Mouse (Mus musculus) layer of hippocampus, adult 8-10 months (tissue): Measurements from ENCODE around the gene Ube2v1. TPM values are rescaled to one million over a fixed set of nuclear protein-coding genes. Genes with fewer than 3 reads are reported as not detected.

Experiments
- DNase-seq, 2 experiments: peaks; one replicate each; pipeline ENCODE4 v3.0.0; 2022; ENCODE audit warnings: low spot score in 2 of 2
- total RNA-seq, 4 experiments: library from RNA; stranded (reverse); gene quantifications; 2 replicates each; pipeline ENCODE4 v1.2.4; 2022

Ube2v1 gene
- total RNA-seq, 4 experiments from 2014 or later: 196 to 224 (median 216) TPM

DNA sequence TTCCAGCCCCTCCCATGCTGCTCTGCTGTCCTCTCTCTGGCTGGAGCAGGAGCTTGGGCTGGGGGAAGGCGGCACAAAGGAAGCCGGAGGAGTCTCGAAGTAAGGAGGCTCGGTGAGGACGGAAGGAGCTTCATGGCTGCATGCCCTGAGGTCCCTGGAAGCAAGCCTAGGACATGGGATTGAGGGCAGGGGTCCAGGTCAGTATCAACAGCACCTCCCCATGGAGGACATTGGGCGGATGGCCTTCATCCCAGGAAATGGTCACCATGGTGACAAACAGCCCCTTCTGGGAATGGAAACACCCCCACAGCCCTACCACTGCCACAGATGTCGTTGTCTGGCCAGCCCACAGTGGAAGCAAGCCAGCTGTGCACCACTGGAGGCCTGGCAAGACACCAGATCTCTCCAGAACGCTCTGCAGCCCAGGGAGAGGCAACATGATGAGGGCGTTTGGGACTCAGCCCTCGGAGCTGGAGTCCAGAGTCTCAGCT, 37.4 kb downstream of the Ube2v1 start:
- peak; percentile 58 to 65 for DNase-seq

DNA sequence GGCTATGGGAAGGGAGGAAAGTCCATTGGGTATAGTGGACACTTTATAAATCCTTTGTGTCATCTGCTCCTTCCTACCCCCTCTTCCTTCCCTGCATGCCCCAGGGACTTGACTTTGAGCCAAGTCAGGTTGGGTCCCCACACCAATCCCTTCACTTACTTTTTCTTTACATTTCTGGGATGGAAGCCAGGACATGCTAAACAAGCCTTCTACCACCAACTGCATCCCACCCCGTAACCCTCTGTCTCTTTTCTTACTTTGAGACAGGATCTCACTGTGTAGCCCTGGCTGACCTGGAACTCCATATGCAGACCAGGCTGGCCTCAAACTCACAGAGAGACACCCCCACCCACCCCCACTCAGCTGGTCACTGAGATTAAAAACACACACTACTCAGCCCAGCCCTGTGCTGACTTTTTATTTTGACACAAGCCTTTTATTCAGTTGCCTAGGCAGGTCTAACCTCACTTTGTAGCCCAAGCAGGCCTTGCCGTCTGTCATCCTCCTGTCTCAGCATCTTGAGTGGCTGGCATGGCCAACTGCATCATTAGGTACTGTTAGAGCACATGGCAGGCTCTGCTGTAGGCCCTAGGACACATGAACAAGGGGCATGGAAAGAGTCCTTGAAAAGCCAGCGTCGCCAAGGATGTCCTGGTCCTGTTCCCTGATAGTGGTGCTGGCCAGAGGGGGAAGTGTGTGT, 38.2 kb downstream of the Ube2v1 start:
- DNase-seq: no peak

DNA sequence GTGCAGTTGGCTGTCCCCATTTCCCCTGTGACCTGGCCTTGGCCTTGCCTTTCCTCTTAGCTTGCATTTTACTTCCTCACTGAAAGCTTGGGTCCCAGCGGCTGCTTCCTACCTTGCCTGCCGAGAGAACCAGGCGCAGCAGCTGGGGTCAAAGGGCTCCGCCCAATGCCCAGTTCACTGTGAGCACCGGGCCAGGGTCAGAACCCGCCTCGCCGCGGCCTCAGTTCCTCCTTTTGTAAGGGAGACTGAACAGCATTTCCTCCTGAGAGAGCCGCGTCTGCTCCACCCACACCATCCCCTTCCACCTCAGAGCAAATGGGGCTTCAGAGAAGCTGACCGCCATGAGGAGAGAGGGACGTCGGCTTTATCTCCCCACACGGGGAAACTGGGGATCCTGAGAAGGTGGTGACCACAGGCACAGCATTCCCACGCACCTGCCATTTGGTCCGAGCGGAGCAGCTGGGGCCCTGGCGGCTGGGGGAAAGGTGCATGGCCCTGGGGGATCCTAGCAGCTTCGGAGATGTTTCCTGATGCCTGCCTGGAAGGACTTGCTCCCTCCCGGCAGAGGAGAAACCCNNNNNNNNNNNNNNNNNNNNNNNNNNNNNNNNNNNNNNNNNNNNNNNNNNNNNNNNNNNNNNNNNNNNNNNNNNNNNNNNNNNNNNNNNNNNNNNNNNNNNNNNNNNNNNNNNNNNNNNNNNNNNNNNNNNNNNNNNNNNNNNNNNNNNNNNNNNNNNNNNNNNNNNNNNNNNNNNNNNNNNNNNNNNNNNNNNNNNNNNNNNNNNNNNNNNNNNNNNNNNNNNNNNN, 42.9 kb downstream of the Ube2v1 start:
- no peak for DNase-seq

DNA sequence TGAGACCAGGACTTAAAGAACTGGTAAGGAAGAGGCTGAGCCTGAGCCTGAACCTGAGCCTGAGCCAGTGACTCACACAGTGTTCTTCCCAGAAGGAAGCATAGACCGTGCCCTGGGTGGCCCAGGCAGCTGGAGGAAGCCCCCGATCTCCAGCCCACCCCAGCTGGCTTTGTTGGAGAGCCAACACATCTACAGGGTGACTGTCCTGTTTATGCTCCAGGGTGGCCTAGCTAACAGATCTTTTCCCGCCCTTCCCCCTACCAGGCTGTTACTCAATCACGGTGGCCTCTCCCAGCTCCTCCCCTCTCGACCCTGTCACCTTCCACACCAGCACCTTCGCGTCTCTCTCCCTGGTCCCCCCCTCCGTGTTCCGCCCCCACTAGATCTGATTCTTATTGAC, 44.9 kb downstream of the Ube2v1 start:
- no peak for DNase-seq

DNA sequence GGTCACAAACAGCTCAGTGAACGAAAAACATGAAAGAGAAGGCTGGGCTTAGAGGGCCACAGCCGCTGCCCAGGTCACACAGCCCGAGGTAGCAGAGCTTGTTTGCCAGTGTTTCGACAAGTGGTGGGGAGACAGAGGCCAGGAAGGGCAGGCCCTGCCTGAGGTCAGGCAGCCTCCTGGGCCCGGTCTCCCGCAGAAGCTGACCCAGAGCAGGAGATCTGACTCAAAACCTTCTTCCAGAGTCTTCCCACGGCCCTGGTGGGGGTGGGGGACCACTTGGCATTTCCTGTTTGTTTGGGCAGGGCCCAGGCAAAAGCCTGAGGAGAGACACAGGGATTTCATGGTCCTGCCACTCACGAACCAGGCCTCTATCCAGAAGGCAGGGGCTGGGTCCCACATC, 45.9 kb downstream of the Ube2v1 start:
- no peak for DNase-seq

DNA sequence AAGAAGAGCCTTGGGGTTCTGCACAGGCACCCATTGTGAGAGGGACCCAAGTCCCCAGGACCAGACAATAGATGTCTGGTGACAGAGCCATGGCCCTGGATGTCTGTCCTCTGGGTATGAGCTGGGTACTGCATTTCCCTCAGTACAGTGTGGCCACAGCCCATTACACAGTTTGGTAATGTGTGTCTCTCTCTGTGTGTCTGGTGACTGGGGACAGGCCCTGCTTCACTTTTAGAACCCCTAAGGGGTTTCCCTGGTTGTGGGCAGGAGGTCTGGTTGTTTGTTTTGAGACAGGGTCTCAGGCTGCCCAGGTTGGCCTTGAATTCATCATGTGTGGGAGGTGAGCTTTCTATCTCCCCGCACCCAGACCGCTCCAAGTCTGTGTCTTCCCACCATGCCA, 46.6 kb downstream of the Ube2v1 start:
- no peak for DNase-seq

DNA sequence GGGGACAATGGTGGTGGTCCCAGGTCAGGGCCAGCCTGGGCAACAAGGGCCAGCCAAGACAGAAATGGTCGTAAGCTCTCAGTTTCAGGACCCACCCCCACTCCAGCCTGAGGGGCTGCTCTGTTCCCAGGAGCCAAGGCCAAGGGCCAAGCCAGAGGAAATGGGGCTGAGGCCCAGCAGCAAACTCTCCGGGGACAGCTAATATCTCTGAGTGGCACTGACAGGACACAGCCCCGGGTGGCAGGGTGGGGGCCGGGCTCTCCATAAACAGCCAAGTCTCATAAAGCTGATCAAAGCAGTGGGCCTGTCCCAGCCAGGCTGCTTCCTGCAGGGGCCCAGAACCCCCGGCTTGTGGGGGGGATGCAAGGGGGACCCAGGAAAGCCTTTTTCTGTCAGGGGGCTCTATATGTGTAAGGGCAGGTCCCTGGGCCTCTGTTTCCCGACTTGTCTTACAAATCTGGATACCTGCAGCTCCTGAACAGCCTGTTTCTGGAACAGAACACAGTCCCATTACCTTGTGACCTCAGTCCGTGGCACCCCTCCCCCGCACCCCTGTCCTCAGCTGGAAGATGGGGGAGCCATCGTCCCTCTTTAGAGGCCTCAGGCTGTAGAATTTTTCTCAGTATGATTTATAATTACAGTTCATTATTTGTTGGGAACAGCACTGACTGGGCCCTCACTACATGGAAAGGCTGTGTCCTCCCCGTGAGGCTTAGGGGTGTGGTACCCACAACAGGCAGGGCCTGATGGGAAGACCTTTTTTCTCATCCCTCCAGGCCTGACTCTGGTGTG, 48.5 kb downstream of the Ube2v1 start:
- DNase-seq: no peak

DNA sequence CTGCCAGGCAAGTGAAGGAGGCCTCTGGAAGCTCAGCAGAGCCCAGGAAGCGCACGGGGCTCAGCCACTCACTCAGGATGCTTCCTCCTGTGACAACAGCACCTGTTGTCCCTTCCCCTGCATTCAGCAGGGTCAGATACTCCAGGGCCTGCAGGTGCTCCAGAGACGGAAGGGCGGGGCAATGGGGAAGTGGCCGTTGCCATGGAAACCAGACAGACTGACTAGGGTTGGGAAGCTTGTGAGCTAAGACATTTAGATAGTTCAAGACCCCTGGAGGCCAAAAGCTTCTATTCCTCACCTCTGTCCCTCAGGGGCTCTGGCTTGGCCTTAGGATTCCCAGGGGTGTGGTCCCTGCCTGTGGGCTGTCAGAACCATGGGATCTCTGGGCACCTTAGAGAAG, 53.4 kb downstream of the Ube2v1 start:
- no peak for DNase-seq

DNA sequence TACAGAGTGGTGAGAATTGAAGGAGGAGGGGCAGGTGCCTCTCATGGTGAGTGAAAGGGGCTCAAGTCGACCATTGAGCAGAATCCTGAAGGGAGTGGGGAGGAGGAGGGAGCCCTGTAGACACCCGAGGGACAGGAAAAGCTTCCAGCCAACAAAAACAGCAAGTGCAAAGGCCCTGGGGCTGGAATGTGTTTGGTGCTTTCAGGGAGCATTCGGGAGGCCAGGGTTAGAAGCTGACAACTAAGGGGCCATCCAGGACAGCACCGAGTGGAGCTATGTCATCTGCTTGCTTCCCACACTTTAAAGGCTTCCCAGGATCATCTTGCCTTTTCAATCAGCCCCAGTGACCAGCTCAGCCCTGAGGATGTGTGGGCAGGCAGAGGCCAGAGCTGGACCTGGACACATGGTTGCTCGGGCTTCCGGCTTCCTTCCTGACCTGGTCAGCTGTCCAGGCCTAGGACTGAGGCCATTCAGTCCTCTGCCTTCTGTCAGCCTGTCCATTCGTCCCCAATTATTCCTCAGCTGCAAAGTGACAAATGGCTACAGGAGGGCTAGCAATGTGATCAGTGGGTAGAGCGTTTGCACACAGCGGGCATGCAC, 54.6 kb downstream of the Ube2v1 start:
- no peak for DNase-seq

DNA sequence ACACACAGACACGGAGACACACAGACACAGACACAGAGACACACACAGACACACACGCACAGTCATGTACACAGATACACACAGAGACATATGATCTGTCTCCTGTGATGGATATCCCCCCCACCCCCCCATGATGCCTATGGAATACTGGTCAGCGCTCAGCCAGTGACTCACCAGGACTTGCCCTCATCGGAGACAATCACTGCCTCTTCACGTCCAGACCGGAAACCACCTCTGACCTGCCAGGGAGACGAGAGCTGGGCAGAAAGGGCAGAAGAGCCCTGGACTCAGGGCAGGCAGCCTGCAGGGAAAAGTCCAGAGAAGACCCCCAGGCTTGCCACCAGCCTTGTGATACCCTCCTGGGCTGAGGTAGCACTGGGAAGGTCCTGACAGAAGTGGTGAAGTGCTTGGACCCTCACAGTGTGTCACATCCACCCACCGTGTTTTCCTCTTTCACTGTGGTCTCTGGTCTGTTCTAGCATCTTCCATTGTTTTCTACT, 55.7 kb downstream of the Ube2v1 start:
- no peak for DNase-seq

DNA sequence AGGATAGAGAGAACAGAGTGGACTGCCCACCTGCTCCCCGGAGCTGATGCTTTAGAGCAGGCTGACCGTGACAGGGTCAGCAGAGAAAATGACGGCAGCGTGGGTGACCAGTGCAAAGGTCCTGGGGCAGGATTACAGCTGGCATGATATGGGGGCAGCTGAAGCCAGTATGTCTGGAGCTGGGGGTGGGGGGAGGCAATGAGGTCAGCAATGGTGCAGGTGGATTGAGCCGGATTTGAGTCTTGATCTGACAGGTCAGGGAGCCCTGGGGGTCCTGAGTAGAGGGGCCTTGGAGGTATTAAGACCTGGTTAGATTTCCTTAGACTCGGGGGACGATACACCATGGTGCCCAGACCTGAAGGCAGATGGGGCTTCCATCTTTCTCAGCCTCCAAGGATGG, 56.3 kb downstream of the Ube2v1 start:
- DNase-seq: no peak

DNA sequence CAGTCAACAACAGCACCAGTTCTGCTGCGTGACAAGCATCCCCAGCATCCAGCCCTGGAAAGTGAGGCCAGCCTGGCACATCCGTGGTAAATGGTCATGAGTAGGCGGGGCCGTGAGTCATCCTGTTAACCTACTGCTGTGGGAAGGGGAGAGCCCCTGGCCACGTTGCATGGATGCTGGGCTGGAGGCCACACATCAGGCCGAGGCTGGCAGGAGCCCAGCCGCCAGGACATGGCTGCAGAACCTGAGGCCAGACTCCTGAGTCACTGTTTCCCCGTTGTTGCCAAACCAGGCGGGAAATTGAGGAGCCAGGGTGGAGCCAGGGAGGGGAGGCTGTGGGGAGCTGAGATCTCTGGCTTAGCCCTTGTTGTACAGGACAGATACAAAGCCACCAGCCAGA, 57.1 kb downstream of the Ube2v1 start:
- no peak for DNase-seq

DNA sequence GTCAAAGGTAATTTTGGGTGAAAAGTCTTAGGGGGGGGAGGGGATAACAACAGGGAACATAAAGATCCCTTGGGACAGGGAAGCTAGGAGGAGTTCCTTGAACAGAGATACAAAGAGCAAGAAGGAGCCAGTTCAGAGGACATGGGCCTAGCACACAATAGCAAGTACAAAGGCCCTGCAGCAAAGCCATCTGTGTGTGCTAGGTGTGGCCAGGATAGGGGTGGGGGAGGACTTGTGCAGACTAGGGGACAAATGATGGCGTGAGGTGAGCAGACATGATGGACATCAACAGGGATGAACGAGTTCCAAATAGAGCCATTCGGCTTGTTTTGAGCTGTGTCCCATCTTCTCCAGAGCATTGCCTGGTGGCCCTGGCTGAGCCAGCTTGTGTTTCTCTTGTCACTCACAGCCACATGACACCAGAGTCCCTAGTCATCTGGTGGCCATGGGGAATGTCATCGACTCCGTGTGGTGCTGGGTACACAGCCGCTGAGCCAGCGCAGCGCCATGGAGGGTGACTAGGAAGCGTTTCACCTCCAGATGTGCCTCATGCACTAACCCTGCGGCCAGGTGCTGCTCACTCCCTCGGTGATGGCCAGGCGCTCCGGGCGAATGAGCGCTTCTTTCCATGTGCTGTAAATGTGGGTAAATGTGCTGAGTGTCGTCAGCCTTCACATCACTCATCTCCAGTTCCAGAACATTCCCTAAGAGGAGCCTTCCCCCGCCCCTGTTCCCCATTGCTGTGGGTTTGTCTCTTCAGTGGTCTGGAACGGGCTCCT, 60.3 kb downstream of the Ube2v1 start:
- no peak for DNase-seq

DNA sequence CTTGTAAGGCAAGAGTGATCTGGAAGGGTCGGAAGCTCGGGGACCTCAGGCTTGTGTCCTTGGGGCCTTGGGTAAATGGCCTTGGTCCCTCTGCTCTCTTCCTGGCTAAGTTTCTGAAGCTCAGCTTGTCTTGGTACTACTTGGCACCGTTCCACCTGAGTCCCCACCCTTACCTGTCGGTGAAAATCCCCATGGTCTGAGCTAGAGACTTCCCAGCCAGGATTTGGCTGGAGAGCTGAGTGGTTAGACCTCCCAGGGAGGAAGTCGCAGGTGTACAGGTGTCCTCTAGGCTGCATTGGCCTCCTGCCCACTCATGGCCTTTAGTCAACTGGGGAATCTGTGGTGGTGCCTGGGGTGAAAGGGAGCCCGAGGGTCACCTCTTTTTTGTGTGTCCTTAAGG, 61.1 kb downstream of the Ube2v1 start:
- DNase-seq: no peak

DNA sequence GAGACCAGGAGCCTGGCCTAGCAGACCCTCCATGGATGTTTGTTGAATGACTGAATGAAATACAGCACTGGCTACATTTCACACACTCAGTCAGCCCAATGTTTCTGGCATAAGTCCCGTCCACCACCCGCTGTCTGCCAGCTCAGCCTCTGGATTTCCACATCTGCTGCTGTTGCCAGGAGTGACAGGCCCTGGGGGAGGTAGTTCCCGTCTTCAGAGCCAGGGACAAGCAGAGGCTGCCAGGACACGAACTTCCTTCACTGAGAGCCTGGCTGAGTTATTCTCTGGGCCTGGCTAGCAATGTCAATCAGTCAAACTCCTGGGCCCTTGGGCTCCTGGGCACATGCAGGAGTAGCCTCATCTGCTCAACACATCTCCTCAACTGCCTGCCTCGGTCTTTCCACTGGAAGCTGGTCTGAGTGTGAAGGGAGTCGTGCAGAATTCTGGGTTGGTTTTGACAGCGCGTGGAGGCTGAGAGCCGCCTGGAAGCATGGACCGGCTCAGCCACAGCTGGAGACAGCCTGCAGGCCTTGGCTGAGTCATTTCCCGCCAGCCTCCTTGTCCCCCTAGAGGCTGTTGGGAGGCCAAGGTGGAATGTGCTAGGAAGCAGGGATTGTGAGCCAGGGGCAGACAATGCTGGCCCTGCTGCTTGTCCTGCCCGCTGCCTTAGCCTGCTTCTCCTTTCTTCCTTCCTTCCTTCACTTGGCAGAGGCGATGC, 61.8 kb downstream of the Ube2v1 start:
- peak in 1 of 2 experiments; percentile 20 for DNase-seq

DNA sequence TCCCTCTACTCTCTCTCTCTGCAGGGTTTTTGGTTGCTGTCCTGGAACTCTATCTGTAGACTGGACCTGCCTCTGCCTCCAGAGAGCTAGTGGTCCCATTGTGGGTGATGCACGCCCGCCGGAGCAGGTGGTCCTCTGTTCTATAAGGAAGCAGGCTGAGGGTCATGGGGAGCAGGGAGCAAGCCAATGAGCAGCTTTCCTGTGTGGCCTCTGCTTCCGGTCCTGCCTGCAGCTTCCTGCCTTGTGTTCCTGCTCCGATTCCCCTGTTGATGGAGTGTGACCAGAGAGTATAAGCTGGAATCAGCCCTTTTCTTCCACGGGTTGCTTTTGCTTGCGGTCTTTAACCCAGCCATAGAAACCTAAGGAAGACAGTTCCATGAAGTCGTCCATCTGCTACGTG, 63.8 kb downstream of the Ube2v1 start:
- DNase-seq: no peak

DNA sequence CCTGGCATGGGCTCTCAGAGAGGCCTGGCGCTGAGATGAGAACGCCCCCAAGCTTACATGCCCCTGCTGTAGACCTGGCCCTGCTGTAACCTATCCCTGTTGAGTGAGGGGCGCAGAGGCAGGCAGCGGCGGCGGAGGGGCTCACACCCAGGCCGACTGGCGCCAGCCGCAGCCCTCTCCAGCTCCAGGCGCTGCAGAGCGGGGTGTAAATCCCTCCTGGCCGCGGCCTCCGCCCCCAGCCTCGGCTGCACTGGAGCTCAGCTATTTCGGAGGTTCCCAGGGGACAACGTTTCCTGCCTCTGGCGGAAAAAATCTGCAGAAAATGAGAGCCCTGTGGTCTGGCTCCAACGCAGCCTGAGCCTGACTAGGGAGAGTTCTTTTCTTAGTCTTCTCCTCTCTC, 66.2 kb downstream of the Ube2v1 start:
- no peak for DNase-seq

DNA sequence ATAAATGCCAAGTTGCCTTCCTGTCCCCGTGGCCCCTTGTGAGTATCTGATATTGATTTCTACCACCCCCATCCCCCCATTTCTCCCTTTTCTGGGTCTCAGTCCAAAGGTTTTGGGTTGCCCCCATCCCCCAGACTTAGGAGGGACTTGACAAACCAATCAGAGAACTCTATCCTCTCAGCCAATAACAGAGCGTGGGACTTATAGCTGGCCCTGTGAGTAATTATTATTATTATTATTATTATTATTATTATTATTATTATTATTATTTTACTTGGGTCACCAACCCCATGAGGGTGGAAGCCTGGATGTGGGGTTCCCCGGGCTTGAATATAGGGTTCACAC, 66.6 kb downstream of the Ube2v1 start:
- no peak for DNase-seq

DNA sequence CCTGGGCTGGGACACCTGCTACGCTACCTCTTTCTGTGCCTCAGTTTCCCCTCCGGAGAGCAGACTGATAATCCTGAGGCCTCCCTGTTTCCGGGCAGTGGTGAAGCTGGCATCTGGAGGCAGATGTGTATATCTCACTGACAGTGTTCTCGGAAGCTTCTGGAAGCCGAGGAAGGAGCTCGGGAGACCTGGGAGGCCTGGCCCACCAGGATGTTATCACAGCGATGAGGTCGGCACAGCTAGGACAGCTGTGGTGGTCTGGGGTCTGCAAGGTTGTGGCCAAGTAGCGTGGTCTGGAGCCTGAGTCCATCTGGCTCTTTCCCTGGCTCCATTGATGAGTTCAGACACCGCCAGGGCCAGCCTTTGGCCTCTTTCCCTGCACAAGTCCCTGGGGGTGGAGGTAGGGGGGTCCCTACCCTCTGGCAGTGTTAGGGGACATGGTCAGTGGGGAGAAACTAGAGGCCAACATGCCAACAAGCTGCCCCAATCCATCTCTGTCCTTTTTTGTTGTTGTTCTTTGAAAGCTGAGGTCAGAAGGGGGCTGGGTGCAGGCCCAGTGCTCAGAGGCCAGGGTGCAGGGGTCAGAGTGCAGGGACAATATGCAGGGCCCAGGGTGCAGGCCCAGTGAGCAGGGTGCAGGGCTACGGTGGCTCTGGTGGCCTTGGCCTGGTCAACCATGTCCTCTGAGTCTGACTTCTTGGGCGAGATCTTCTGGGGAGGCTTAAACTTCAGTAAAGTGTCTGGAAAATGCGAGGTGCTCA, 67.2 kb downstream of the Ube2v1 start:
- no peak for DNase-seq
